ENCODE assay signal across 21 mouse cellular contexts in genomic region chr19:40374720-40375119, GRCm38 (mm10).
A peak's percentile ranks its signal among the peaks of the same experiment; 100 is the strongest.
DNase-seq lines count a peak whose midpoint lies in the region; ATAC-seq and TF ChIP-seq lines count a peak whose summit lies in the region.
"Had no signal": no experiment of that assay in that cellular context is flagged by ENCODE, and none has a peak within 500 bp of the region (broad histone marks: within the 10 kb centered on the region; RNA-seq: fewer than 3 reads in every experiment).

No protein-coding gene starts in this region.

- TF ChIP-seq POLR2A in CH12.LX (IDR thresholded peaks at IDR 0.05; ENCODE audit: low read depth, low read length) = no peak
- no peak for TF ChIP-seq POLR2A in myocyte (IDR thresholded peaks at IDR 0.05; ENCODE audit: insufficient read length, low read depth)

- no peak for DNase-seq in heart, postnatal 0 days (ENCODE audit: low spot score)
- no peak for DNase-seq in heart, adult 18-20 months
- DNase-seq in CH12.LX (ENCODE audit: extremely low read depth) (no peak), ES-E14 (ENCODE audit: low read depth, low spot score) (no peak)
- DNase-seq in left cerebral cortex, adult 9 months (ENCODE audit: low spot score in 2 of 2) = no peak
- DNase-seq: adrenal gland, postnatal 14 days; cerebellum, adult 11-12 months; cerebellum, adult 9-10 months; cerebellum, postnatal 36 days; gastrocnemius, postnatal 14 days; heart, postnatal 36 days had no signal

- dilution Hi-C loops in CH12.LX (cut with MboI; ENCODE audit: extremely low pct_ligation_motif_present, extremely low pct_unique_long_range_greater_than_20kb, low sequenced_read_pairs) = loop anchor here (25.0 kb wide), 1 partner anchor 163 kb away; no protein-coding TSS in a partner anchor

- H3K36me3 ChIP-seq in heart, postnatal 0 days (replicated peaks; ENCODE audit: control insufficient read depth, insufficient read depth, low read length) = peaks cover 35% of the 10 kb centered on the region
- H3K36me3 ChIP-seq in CH12.LX (replicated peaks in 1 of 2; ENCODE audit: control insufficient read depth in 1 of 2, insufficient read depth in 1 of 2, low read length in 1 of 2) (peaks cover 0 to 27% of the 10 kb centered on the region in 2 experiments), ES-E14 (ENCODE audit: control insufficient read depth, insufficient read depth, low read length, poor library complexity, severe bottlenecking) (no peaks in the 10 kb centered on the region; the same call in 1 of the 2 replicates), myocyte (ENCODE audit: control insufficient read depth, insufficient read depth) (no peaks in the 10 kb centered on the region)

- H3K27me3 ChIP-seq in heart, postnatal 0 days (ENCODE audit: control insufficient read depth, insufficient read depth, low read length) = no peaks in the 10 kb centered on the region
- H3K27me3 ChIP-seq in CH12.LX (replicated peaks) = no peaks in the 10 kb centered on the region
- no peaks in the 10 kb centered on the region for H3K27me3 ChIP-seq in myocyte (ENCODE audit: control insufficient read depth, insufficient read depth, insufficient read length)
- H3K27me3 ChIP-seq: embryonic facial prominence, embryonic 13.5 days; forebrain, embryonic 12.5 days; heart, embryonic 12.5 days; hindbrain, embryonic 12.5 days had no signal

- H3K79me2 ChIP-seq in CH12.LX (replicated peaks; ENCODE audit: control insufficient read depth, extremely low read depth, insufficient read depth, poor library complexity, severe bottlenecking) = no peaks in the 10 kb centered on the region
- no peaks in the 10 kb centered on the region for H3K79me2 ChIP-seq in myocyte (ENCODE audit: control insufficient read depth, insufficient read depth)

- H3K27ac ChIP-seq in heart, postnatal 0 days (ENCODE audit: low read depth) = 0 out of 2 replicates have a peak overlapping the region, but pooled peaks have one; percentile 99
- H3K27ac ChIP-seq in CH12.LX (ENCODE audit: insufficient read depth, low read depth) (no peak overlapping the region), ES-E14 (ENCODE audit: insufficient read depth, low read depth, low read length, poor library complexity, severe bottlenecking) (no peak overlapping the region)
- H3K27ac ChIP-seq: embryonic facial prominence, embryonic 13.5 days; forebrain, embryonic 12.5 days; hindbrain, embryonic 12.5 days had no signal

- no peak; the same call in 1 of the 2 replicates for TF ChIP-seq CTCF in heart, postnatal 0 days (IDR thresholded peaks at IDR 0.05; ENCODE audit: low read depth)
- TF ChIP-seq CTCF in CH12.LX (conservative IDR thresholded peaks at IDR 0.05 in 1 of 2, IDR thresholded peaks at IDR 0.05 in 1 of 2; ENCODE audit: low read depth in 2 of 2, low read length in 2 of 2) = no peak

- 91% methylated on average over 2 of the region's 2 CpGs for WGBS in heart, postnatal 0 days

- H3K4me3 ChIP-seq in heart, postnatal 0 days (ENCODE audit: low read depth, low read length) = no peak overlapping the region
- no peak overlapping the region for H3K4me3 ChIP-seq in CH12.LX (replicated peaks in 1 of 3; ENCODE audit: low read depth in 2 of 3, low read length in 2 of 3, poor library complexity in 1 of 3)
- H3K4me3 ChIP-seq in ES-E14 (ENCODE audit: insufficient read depth in 1 of 2, low read depth in 1 of 2, low read length in 2 of 2, poor library complexity in 1 of 2, severe bottlenecking in 1 of 2) = no peak overlapping the region
- no peak overlapping the region for H3K4me3 ChIP-seq in myocyte
- H3K4me3 ChIP-seq: embryonic facial prominence, embryonic 13.5 days; forebrain, embryonic 12.5 days; heart, embryonic 12.5 days; hindbrain, embryonic 12.5 days had no signal

- H3K9me3 ChIP-seq in heart, postnatal 0 days (replicated peaks; ENCODE audit: control insufficient read depth, low read length) = no peaks in the 10 kb centered on the region
- H3K9me3 ChIP-seq in CH12.LX (replicated peaks; ENCODE audit: low read length) (no peaks in the 10 kb centered on the region), ES-E14 (ENCODE audit: control insufficient read depth, insufficient read depth, low read depth, low read length) (no peaks in the 10 kb centered on the region)
- H3K9me3 ChIP-seq: embryonic facial prominence, embryonic 13.5 days; forebrain, embryonic 12.5 days; heart, embryonic 12.5 days; hindbrain, embryonic 12.5 days had no signal

- no peak for ATAC-seq in heart, postnatal 0 days (ENCODE audit: insufficient read depth, low read depth)
- ATAC-seq: activated CD4-positive, CD25-positive, alpha-beta regulatory T cell, adult 4 months; forebrain, embryonic 16.5 days; hindbrain, embryonic 16.5 days; inflammation-experienced regulatory T-cells, adult 6 months; intestine, postnatal 0 days had no signal

- H3ac ChIP-seq in myocyte (ENCODE audit: control insufficient read depth, insufficient read length) = no peak overlapping the region

- TF ChIP-seq EP300 in heart, postnatal 0 days (IDR thresholded peaks at IDR 0.05; ENCODE audit: low read depth) = no peak
- TF ChIP-seq EP300 in CH12.LX (IDR thresholded peaks at IDR 0.05; ENCODE audit: low read length) = no peak

- H3K9ac ChIP-seq in heart, postnatal 0 days (replicated peaks; ENCODE audit: low read depth, low read length) = no peak overlapping the region
- H3K9ac ChIP-seq in CH12.LX (ENCODE audit: insufficient read depth, low read depth) = no peak overlapping the region
- no peak overlapping the region for H3K9ac ChIP-seq in ES-E14 (ENCODE audit: insufficient read depth, low read depth, low read length, poor library complexity, severe bottlenecking)
- H3K9ac ChIP-seq: embryonic facial prominence, embryonic 13.5 days; forebrain, embryonic 12.5 days; heart, embryonic 12.5 days; hindbrain, embryonic 12.5 days had no signal

- peak overlapping the region; percentile 56 for H3K4me2 ChIP-seq in heart, postnatal 0 days (ENCODE audit: low read depth, low read length)
- H3K4me2 ChIP-seq in CH12.LX (ENCODE audit: insufficient read depth, low read depth, poor library complexity, severe bottlenecking) (no peak overlapping the region), myocyte (ENCODE audit: low read depth) (no peak overlapping the region)
- H3K4me2 ChIP-seq: embryonic facial prominence, embryonic 13.5 days; forebrain, embryonic 12.5 days; heart, embryonic 12.5 days; hindbrain, embryonic 12.5 days had no signal

- in situ Hi-C loops in CH12.LX (cut with MboI; ENCODE audit: low pct_ligation_motif_present, low pct_unique_long_range_greater_than_20kb, low sequenced_read_pairs) = loop anchor here (25.0 kb wide), 1 partner anchor 338 kb away; no protein-coding TSS in a partner anchor
- in situ Hi-C loops in ES-E14 (cut with MboI; ENCODE audit: low sequenced_read_pairs in 2 of 2, unreplicated experiment in 2 of 2) = no loop called here

- peaks cover 41% of the 10 kb centered on the region for H3K4me1 ChIP-seq in heart, postnatal 0 days (ENCODE audit: control insufficient read depth, insufficient read depth)
- H3K4me1 ChIP-seq in CH12.LX (ENCODE audit: control insufficient read depth in 1 of 2, insufficient read depth in 2 of 2) (peaks cover 6 to 30% of the 10 kb centered on the region in 2 experiments), ES-E14 (ENCODE audit: control insufficient read depth in 2 of 2, insufficient read depth in 2 of 2, low read length in 2 of 2, poor library complexity in 1 of 2) (no peaks in the 10 kb centered on the region)

- no peak for TF ChIP-seq RAD21 in CH12.LX (IDR thresholded peaks at IDR 0.05; ENCODE audit: low read depth, low read length)

TF ChIP-seq in CH12.LX, 34 proteins besides CTCF, POLR2A, EP300 and RAD21:
- no peak for TF ChIP-seq E2F4 (IDR thresholded peaks at IDR 0.05; ENCODE audit: insufficient replicate concordance, low read depth, low read length)
- TF ChIP-seq NRF1 (IDR thresholded peaks at IDR 0.05; ENCODE audit: low read depth, low read length) = no peak
- peak; percentile 79 for TF ChIP-seq ZKSCAN1 (IDR thresholded peaks at IDR 0.05; ENCODE audit: borderline replicate concordance, low read depth, low read length)
TF ChIP-seq in CH12.LX: peak in this region for 1.

TF ChIP-seq in ES-E14, 5 proteins besides CTCF, POLR2A, EP300 and RAD21:
- TF ChIP-seq MAFK (IDR thresholded peaks at IDR 0.05; ENCODE audit: insufficient read depth, low read depth, low read length) (peak; percentile 54; the same call in 1 of the 2 replicates), ZC3H11A (IDR thresholded peaks at IDR 0.05; ENCODE audit: borderline replicate concordance, low read depth, low read length) (no peak), CHD2 (IDR thresholded peaks at IDR 0.05; ENCODE audit: low read depth, low read length) (no peak), HCFC1 (IDR thresholded peaks at IDR 0.05; ENCODE audit: borderline replicate concordance, insufficient read depth, low read length) (no peak)

TF ChIP-seq in myocyte, 11 proteins besides CTCF, POLR2A, EP300 and RAD21:
- no peak for TF ChIP-seq E2F4 (IDR thresholded peaks at IDR 0.05; ENCODE audit: insufficient read depth)
- TF ChIP-seq REST (IDR thresholded peaks at IDR 0.05; ENCODE audit: insufficient read depth, insufficient read length) = peak; percentile 64
